Mouse (Mus musculus) embryonic fibroblast, embryonic 13.5 days (primary cell): Measurements from ENCODE around the gene Bcorl1. TPM values are rescaled to one million over a fixed set of nuclear protein-coding genes. Genes with fewer than 3 reads are reported as not detected.

Experiments
- H3K27ac ChIP-seq: 2 replicates; pipeline ENCODE4 v1.5.1; 2012; ENCODE audit warnings: low read length, control low read depth, inconsistent platforms; ENCODE audit not compliant: insufficient read depth
- H3K4me1 ChIP-seq: 2 replicates; pipeline ENCODE4 v1.6.1; 2011; ENCODE audit warnings: low read length; ENCODE audit not compliant: control insufficient read depth, insufficient read depth
- H3K4me3 ChIP-seq: 2 replicates; pipeline ENCODE4 v1.5.1; 2011; ENCODE audit warnings: mild to moderate bottlenecking, control low read depth, low read length; ENCODE audit not compliant: insufficient read depth
- CTCF ChIP-seq: IDR thresholded peaks from 2 replicates; pipeline ENCODE4 v1.5.1; 2011; ENCODE audit warnings: mild to moderate bottlenecking, control low read depth, low read length, moderate library complexity, borderline replicate concordance; ENCODE audit not compliant: insufficient read depth
- POLR2A ChIP-seq: IDR thresholded peaks from 2 replicates; pipeline ENCODE4 v1.6.1; 2011; ENCODE audit warnings: low read depth, mild to moderate bottlenecking, control low read depth, low read length, moderate library complexity
- polyA plus RNA-seq: library from polyadenylated mRNA; stranded (reverse); fragments of >200 nt; gene quantifications from 2 replicates; pipeline ENCODE4 v1.2.4, GENCODE M21; 2011; ENCODE audit warnings: low read depth; ENCODE audit not compliant: missing spikeins, insufficient read length

The Bcorl1 gene
- polyA plus RNA-seq, 1 experiment, result 9.2 TPM

DNA sequence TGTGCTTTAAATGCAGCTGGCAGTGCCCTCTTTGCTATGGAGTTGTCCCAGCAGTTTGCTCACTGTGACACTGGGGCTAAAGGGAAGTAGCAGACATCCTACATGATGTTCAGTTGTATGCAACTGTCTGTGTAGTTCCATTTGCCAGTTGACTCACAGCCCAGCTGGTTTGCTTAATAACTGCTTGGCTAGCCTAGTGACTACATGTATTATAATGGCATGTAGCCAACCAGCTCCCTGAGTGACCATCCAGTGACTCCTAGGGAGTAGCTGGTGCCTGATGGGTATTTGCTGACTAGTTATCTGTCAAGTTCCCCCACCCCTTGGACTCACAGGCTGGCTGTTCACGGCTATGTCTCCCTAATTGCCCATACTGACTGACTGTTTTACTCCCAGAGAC lies 82.5 kb downstream of the Bcorl1 start:
- Histone ChIP-seq H3K27ac (peak overlapping the region; percentile 76), H3K4me3 (no peak overlapping the region), H3K4me1 (peaks cover 17% of the 10 kb centered on the region)
- no peak for TF ChIP-seq CTCF
- no peak for TF ChIP-seq POLR2A

DNA sequence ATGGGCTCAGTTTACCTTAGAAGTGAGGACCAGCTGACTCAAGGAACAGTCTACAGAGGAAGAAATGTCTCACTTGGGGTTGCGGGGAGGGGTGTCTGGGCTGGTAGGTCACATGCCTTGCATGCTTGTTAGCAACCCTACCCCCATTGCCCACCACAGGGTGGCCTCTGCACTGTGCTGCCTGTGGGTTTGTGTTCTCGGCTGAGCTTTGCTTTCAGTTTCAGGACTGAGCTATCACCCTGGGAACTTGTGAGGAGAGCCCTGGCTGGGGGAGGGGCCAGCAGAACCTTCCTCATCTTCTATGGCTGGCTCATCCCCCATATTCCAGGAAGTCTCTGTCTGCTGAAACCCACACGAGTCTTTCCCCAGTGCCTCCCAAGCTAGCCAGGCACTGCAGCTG lies 83.4 kb downstream of the Bcorl1 start:
- peaks cover 17% of the 10 kb centered on the region for H3K4me1 ChIP-seq
- H3K4me3 ChIP-seq, result no peak overlapping the region
- H3K27ac ChIP-seq, result peak overlapping the region; percentile 76
- TF ChIP-seq POLR2A (no peak), CTCF (no peak)

DNA sequence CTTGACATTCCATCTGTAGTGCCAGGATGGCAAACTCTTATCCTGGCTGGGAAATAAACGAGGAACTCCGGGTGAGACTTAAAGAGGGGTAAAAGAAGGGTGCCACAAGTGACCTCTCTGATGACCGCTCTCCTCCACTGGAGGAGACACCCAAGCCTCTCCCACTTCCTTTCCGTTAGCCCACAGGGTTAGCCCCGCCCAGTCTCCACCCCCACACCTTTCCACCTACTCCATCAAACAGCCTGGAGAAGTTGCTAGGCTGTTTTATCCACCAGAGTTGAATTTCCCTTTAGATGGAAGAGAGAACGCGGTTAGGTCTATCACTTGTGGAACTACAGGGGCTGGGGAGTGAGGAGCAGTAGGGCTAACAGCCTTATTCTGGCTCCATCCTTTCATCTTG lies 84.1 kb downstream of the Bcorl1 start:
- no peak overlapping the region for H3K4me3 ChIP-seq
- peaks cover 17% of the 10 kb centered on the region for H3K4me1 ChIP-seq
- H3K27ac ChIP-seq, result peak overlapping the region; percentile 76; the same call in 1 of the 2 replicates
- TF ChIP-seq CTCF, result no peak
- TF ChIP-seq POLR2A, result no peak

DNA sequence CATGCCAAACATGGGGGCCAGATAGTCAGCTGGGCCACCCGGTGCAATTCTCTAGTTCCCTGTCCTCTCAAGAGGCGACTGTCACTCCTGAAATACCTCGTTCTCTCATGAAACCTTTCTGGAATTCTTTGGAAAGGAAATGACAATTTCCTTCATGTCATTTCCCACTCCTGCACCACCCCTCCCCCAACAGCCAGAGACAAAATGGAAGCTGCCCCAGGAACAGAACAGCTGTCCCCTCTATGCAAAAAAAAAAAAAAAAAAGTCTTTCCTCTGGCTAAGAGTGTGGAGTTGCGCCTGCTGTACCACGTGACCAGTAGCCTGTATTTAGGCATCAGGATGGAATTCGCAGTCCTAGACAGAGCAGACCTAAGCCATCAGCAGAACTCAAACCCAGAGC lies 87.1 kb downstream of the Bcorl1 start:
- Histone ChIP-seq H3K27ac (no peak overlapping the region), H3K4me3 (no peak overlapping the region), H3K4me1 (peaks cover 16% of the 10 kb centered on the region)
- TF ChIP-seq CTCF, result no peak
- TF ChIP-seq POLR2A, result no peak

DNA sequence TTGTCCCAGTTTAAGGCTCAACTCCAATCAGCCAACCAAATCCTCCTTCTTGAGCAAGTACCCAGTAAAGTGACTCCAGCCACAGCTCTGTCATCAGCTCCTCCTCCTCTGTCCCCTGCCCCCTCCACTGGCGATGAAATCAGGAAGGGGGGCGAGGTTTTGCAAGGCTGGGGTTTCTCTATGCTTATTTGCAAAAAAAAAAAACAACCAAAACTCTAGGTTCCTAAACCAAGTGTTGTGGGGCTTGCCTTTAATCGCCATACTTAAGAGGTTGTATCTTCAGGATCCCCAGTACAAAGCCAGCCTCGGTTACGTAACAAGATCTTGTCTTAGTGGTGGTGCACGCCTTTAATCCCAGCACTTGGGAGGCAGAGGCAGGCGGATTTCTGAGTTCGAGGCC lies 87.5 kb downstream of the Bcorl1 start:
- Histone ChIP-seq H3K4me1 (peaks cover 13% of the 10 kb centered on the region), H3K4me3 (no peak overlapping the region), H3K27ac (no peak overlapping the region)
- TF ChIP-seq POLR2A (no peak), CTCF (no peak)

DNA sequence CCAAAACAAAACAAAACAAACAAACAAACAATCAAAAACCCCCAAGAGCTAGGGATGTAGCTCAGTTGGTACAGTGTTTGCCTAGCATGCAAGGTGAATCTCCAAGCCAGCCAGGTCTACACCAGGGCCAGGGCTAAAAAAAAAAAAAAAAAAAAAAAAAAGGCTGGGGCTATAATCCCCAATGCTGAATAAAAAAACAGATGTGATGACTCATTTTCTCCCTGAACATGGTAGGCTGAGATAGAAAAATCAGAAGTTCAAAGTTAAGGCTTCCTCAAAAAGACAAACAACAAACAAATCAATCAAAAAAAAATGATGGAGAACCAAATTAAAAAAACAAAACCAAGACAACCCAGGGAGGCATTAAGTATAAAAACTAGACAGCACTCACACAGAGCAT lies 87.9 kb downstream of the Bcorl1 start:
- Histone ChIP-seq H3K4me3 (no peak overlapping the region), H3K27ac (no peak overlapping the region), H3K4me1 (peaks cover 13% of the 10 kb centered on the region)
- TF ChIP-seq POLR2A (no peak), CTCF (no peak)

DNA sequence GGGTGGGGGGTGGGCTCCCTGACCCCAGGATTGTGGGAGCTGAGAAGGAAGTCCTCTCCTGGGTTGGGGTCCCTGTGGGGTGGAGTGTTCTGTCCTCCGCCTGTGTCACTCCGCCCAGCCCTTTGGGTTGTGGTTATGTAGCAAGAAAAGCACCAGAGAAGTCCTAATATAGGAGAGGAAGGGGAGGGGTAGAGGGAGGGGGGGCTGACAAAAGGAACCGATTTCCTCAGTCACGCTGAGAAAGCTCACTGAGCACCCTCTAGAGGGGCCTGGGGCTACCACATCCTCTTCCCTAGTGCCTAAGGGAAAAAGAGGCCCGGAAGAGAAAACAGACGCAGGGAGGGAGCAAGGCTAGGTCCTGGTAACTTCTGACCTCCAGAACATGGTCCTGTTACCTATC lies 88.4 kb downstream of the Bcorl1 start:
- Histone ChIP-seq H3K4me1 (peaks cover 13% of the 10 kb centered on the region), H3K4me3 (no peak overlapping the region), H3K27ac (no peak overlapping the region)
- no peak for TF ChIP-seq POLR2A
- no peak for TF ChIP-seq CTCF

DNA sequence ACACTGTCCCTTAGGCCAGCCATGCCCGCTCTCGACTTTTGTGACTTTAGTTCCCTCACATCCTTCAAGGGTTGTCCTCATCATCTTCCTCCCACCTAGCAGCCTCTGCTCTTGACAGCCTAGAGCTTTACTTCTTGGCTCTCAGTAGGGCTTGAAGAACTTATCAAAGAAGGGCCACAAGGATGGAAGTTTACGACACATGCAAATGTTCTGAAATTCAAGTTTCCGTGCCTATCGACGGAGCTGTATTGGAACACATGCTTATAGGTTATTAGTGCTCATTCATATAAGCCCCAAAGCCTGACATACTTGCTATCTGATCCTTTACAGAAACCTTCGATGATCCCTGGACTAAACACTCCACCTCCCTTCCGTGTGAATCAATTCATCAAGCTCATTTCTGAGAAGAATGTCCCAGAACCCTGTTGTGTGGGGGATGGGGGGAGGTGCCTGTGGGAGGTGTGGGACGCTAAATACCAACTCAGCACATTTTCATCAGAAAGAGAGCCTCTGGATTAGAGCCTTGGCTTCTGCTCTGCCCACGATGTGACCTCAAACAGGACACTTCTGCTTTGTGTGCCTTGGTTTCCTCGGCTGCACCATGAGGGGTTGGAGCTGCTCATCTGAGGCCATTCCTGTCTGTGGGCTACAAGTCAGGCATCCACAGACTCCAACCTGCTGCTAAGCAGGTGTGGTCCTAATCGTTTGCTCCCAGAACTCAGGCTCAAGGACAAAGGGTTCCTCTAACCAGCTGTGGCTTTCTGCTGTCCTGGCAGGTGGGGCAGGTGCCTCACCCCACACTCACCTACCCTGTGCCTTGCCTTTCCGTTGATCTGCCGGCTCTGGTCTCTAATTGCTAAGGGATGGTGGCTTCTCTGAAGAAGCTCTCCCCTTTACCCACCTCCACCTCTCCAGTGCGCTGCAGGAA lies 91.7 kb downstream of the Bcorl1 start:
- H3K4me3 ChIP-seq, result no peak overlapping the region
- TF ChIP-seq CTCF (no peak), POLR2A (no peak)
- peaks cover under 1% of the 10 kb centered on the region; the same call in 1 of the 2 replicates for H3K4me1 ChIP-seq
- H3K27ac ChIP-seq, result no peak overlapping the region

DNA sequence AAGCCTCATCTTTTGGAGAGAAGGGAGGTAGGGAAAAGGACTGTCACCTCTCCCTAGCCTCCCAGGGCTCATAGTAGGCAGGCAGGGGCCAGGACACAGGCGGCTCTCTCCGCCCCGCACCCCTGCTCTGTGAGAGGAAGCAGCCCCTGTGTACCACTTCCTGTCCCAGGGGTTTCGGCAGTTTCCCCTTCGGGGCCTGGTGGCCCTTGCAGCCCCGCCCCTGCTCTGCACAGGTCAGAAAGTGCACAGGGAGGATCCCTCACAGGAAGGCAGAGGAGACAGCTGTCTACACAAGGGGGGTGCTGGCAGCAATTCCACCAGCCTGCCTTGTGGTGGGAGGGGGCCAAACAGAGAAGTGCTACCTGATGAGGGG lies 92.4 kb downstream of the Bcorl1 start:
- Histone ChIP-seq H3K27ac (no peak overlapping the region), H3K4me3 (no peak overlapping the region), H3K4me1 (no peaks in the 10 kb centered on the region; the same call in 1 of the 2 replicates)
- no peak for TF ChIP-seq CTCF
- TF ChIP-seq POLR2A, result no peak

DNA sequence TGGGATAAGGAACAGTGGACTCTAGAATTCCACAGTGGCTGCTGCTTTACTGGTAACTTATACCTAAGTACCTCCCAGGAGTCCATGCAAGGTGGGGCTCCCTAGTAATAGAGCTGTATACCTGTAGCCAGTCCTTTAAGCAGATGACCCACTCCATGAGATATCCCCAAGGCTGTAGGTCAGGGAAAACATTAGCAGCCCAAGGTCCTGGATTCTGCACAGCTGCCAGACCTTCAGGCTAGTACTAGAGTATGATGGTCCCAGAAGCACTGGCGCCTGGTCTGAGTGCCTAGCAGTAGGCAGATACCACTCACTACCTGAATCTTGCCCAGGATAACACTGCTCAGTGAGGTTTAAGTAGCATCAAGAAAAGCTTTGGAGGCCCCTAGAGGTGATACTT lies 93.1 kb downstream of the Bcorl1 start:
- no peak overlapping the region for H3K27ac ChIP-seq
- H3K4me1 ChIP-seq, result no peaks in the 10 kb centered on the region; the same call in 1 of the 2 replicates
- TF ChIP-seq CTCF (no peak), POLR2A (no peak)
- no peak overlapping the region for H3K4me3 ChIP-seq
